Mouse (Mus musculus) cortical plate, adult 2 months (tissue): ENCODE results near the gene Fbxo30.

Experiments
- CTCF ChIP-seq: fragments of 200-500 bp; IDR thresholded peaks from 2 replicates; pipeline ENCODE4 v1.5.1; 2011; ENCODE audit warnings: mild to moderate bottlenecking, control low read depth, low read length; ENCODE audit not compliant: insufficient read depth; ENCODE audit errors: extremely low read depth
- POLR2A ChIP-seq: fragments of 200-500 bp; IDR thresholded peaks from 2 replicates; pipeline ENCODE4 v1.6.1; 2011; ENCODE audit warnings: mild to moderate bottlenecking, low read length, control low read depth; ENCODE audit not compliant: insufficient read depth; ENCODE audit errors: extremely low read depth

DNA sequence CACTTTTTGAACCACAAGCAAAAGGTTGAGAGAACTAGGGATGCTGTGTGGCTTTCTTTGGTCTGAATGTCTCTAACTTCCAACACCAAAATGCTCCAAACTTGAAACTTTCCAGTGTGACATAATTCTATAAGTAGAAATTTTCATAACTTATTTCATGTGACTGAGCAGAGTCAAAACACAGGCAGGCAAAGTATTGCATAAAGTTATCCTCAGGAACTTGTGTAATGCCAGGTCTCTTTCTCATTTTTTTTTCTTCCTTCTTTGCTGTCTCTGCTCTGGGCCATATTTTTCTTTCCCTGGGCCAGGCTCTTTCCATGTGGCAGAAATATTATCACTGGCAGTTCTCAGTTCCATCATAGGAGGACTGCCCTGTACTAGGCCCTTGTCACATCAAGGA is 21.0 kb upstream of the Fbxo30 start:
- TF ChIP-seq POLR2A (no peak), CTCF (no peak)
